Mouse (Mus musculus): ENCODE measurements around the gene C3ar1.

The C3ar1 gene

GRCm38 (mm10) chr6:122825923-122826742 lies 29.8 kb downstream of the C3ar1 start:
- DNase-seq (ENCODE audit: low read depth) = peak; percentile 75

GRCm38 (mm10) chr6:122825166-122825565 lies 30.8 kb downstream of the C3ar1 start:
- no peak for DNase-seq (ENCODE audit: low read depth)

GRCm38 (mm10) chr6:122824086-122824485 lies 31.9 kb downstream of the C3ar1 start:
- DNase-seq (ENCODE audit: low read depth) = no peak

- no peak for DNase-seq (ENCODE audit: low read depth)
These were observed 34.1 kb downstream of the C3ar1 start for GRCm38 (mm10) chr6:122821822-122822221.

GRCm38 (mm10) chr6:122820799-122821650 lies 34.9 kb downstream of the C3ar1 start:
- DNase-seq (ENCODE audit: low read depth) = no peak

- no peak for DNase-seq (ENCODE audit: low read depth)
These were observed 35.7 kb downstream of the C3ar1 start for GRCm38 (mm10) chr6:122820071-122820798.

GRCm38 (mm10) chr6:122819306-122820070 lies 36.5 kb downstream of the C3ar1 start, which contains the start of gene Foxj2:
Gene Foxj2 (plus strand): TSS chr6:122819914.
- DNase-seq (ENCODE audit: low read depth) = peak; percentile 53

GRCm38 (mm10) chr6:122813640-122814039 lies 42.3 kb downstream of the C3ar1 start:
- DNase-seq (ENCODE audit: low read depth) = no peak

GRCm38 (mm10) chr6:122812716-122813115 lies 43.2 kb downstream of the C3ar1 start:
- DNase-seq (ENCODE audit: low read depth) = peak; percentile 76

- DNase-seq (ENCODE audit: low read depth) = peak; percentile 94
These were observed 44.0 kb downstream of the C3ar1 start for GRCm38 (mm10) chr6:122811771-122812600.

- DNase-seq (ENCODE audit: low read depth) = peak; percentile 92
These were observed 44.7 kb downstream of the C3ar1 start for GRCm38 (mm10) chr6:122811280-122811652.

GRCm38 (mm10) chr6:122810615-122811279 lies 45.2 kb downstream of the C3ar1 start:
- DNase-seq (ENCODE audit: low read depth) = peak; percentile 100

GRCm38 (mm10) chr6:122810022-122810614 lies 45.8 kb downstream of the C3ar1 start:
- DNase-seq (ENCODE audit: low read depth) = no peak

- peak; percentile 99 for DNase-seq (ENCODE audit: low read depth)
These were observed 51.5 kb downstream of the C3ar1 start for GRCm38 (mm10) chr6:122804418-122804817.

GRCm38 (mm10) chr6:122801801-122802514 lies 54.0 kb downstream of the C3ar1 start:
- peak; percentile 82 for DNase-seq (ENCODE audit: low read depth)

GRCm38 (mm10) chr6:122801301-122801800 lies 54.6 kb downstream of the C3ar1 start, which contains the start of gene Slc2a3:
Gene Slc2a3 (minus strand): TSS chr6:122801640.
- DNase-seq (ENCODE audit: low read depth) = peak; percentile 96

GRCm38 (mm10) chr6:122800640-122801300 lies 55.2 kb downstream of the C3ar1 start:
- no peak for DNase-seq (ENCODE audit: low read depth)

Measured in 416B (cell line).